10 mouse cellular contexts compared by ENCODE assay signal in the genomic region with DNA sequence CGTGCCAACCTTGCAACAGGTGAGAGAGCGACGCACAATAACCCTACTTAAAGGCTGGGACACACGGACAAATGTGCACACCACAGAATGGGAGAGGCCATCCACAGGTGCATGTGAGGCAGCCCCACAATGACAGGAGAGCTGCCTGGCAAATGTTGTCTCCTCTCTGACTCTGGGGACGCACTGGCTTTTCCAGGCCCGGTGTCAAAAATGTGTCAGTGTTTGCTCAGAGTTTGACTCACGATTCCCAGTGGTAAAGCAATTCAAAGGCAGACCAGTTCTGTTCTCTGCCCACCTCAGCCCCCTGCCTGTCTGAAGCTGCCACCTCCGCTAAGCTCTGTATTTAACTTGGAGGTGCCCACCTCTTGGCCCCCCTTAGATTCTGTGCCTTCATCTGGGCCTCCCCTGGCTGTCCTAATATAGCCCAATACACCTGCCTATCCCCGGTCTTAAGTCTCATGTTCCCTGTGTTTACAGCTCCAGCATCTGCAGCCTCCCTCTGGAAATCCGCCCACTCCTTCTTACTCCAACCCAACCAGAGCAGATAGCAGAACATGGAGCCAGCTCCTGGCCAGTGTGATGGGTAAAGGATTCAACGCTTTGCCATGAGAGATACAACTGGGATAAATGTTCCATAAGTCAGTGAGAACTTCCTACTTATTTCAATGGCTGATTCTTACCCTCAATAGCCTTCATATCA.
A peak's percentile ranks its signal among the peaks of the same experiment; 100 is the strongest.
DNase-seq lines count a peak whose midpoint lies in the region; TF ChIP-seq lines count a peak whose summit lies in the region.
"Had no signal": no experiment of that assay in that cellular context is flagged by ENCODE, and none has a peak within 500 bp of the region (broad histone marks: within the 10 kb centered on the region; RNA-seq: fewer than 3 reads in every experiment).

No protein-coding gene starts in this region.

- no peak overlapping the region for H3K4me3 ChIP-seq in lung, adult 2 months (replicated peaks; ENCODE audit: extremely low read depth, low read depth, low read length)
- H3K4me3 ChIP-seq: kidney, embryonic 15.5 days had no signal

- H3K4me1 ChIP-seq in lung, adult 2 months (ENCODE audit: control insufficient read depth, insufficient read depth, low read length), result peaks cover 16% of the 10 kb centered on the region

- 68% methylated on average over 11 of the region's 11 CpGs for WGBS in lung, adult 2 months

- TF ChIP-seq CTCF in lung, adult 2 months (IDR thresholded peaks at IDR 0.05; ENCODE audit: insufficient read depth, low read length), result no peak

- peak; percentile 51 for DNase-seq in gastrocnemius, adult 18-20 months (ENCODE audit: low spot score)
- DNase-seq in gastrocnemius, postnatal 10 days, result no peak
- DNase-seq in right cerebral cortex, adult 18-20 months, result peak; percentile 46
- no peak for DNase-seq in right cerebral cortex, postnatal 25 days
- DNase-seq in gastrocnemius, postnatal 25 days, result peak; percentile 33
- DNase-seq in skeletal muscle tissue, adult 2 months (ENCODE audit: low read depth, low spot score), result peak; percentile 45
- no peak for DNase-seq in lung, adult 2 months
- DNase-seq in urinary bladder, postnatal 10 days (ENCODE audit: low spot score), result no peak
- DNase-seq: thymus, adult 18-20 months had no signal

- no peak for TF ChIP-seq POLR2A in lung, adult 2 months (IDR thresholded peaks at IDR 0.05; ENCODE audit: borderline replicate concordance, extremely low read depth, low read depth, low read length)

Comparison
In these comparisons a context has a peak if more than half of its experiments do, and no peak if none do; other contexts are left out.
1. DNase-seq: peak in gastrocnemius, adult 18-20 months (single experiment), right cerebral cortex, adult 18-20 months (single experiment), gastrocnemius, postnatal 25 days (single experiment) and skeletal muscle tissue, adult 2 months (single experiment); none in gastrocnemius, postnatal 10 days (single experiment), right cerebral cortex, postnatal 25 days (single experiment), lung, adult 2 months (single experiment) and urinary bladder, postnatal 10 days (single experiment).